12 mouse cellular contexts compared by ENCODE assay signal in the genomic region with DNA sequence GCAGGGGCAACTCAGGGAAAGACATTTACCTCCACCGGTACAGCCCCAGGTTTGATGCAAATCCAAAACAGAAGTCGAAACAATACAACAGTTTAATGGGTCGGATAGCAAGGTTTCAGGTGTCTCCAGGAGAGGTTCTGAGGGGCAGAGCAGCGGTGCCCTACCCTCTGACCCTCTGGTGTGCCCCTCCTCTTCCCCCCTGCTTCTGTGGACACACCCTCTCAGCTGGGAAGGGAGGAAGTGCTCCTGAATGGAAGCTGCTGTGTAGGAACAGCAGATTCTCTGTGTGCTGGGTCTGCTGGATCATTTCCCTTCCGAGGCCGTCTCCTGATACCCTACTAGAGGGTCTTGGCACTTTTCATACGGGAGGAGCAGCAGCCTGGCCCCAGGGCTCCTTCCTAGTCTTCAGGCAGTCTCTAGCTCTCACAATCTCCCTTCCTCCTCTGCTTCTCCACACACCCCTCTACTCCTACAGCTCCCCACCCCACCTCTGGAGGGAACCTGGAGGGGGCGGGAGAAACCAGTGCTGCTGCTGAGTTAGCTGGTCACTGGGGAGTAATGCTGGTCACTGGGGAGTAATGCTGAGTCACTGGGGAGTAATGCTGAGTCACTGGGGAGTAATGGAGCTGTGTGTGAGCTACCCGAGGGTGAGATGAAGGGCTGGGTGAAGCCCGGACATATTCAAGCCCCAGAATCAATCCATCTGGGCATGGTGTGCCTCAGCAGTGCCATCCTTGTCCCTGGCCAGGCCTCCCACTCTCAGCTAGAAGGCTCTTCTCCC. TPM values are rescaled to one million over a fixed set of nuclear protein-coding genes. Genes with fewer than 3 reads are reported as not detected.
A peak's percentile ranks its signal among the peaks of the same experiment; 100 is the strongest.
DNase-seq lines count a peak whose midpoint lies in the region; ATAC-seq and TF ChIP-seq lines count a peak whose summit lies in the region.
"Had no signal": no experiment of that assay in that cellular context is flagged by ENCODE, and none has a peak within 500 bp of the region (broad histone marks: within the 10 kb centered on the region; RNA-seq: fewer than 3 reads in every experiment).

No protein-coding gene starts in this region.

- peaks cover 11% of the 10 kb centered on the region for H3K79me2 ChIP-seq in MEL (ENCODE audit: control insufficient read depth, insufficient read depth, low read length, poor library complexity)

- no peaks in the 10 kb centered on the region for H3K9me3 ChIP-seq in hindbrain, embryonic 12.5 days (replicated peaks)
- H3K9me3 ChIP-seq in hindbrain, embryonic 11.5 days (ENCODE audit: control insufficient read depth, low read length): no peaks in the 10 kb centered on the region
- no peaks in the 10 kb centered on the region for H3K9me3 ChIP-seq in MEL (replicated peaks; ENCODE audit: insufficient read depth, low read length)
- H3K9me3 ChIP-seq: hindbrain, embryonic 13.5 days; limb, embryonic 13.5 days had no signal

- peaks cover 6% of the 10 kb centered on the region; the same call in 1 of the 2 replicates for H3K4me1 ChIP-seq in hindbrain, embryonic 12.5 days
- no peaks in the 10 kb centered on the region; the same call in 1 of the 2 replicates for H3K4me1 ChIP-seq in hindbrain, embryonic 11.5 days (replicated peaks; ENCODE audit: control insufficient read depth, insufficient read depth, low read length)
- H3K4me1 ChIP-seq in MEL (ENCODE audit: control insufficient read depth in 1 of 2, insufficient read depth in 2 of 2, low read length in 2 of 2): peaks cover 6 to 26% of the 10 kb centered on the region in 2 experiments; a peak in 3 of 4 replicates
- H3K4me1 ChIP-seq in embryonic fibroblast, embryonic 13.5 days (ENCODE audit: control insufficient read depth, insufficient read depth, low read length): peaks cover 9% of the 10 kb centered on the region

- no peaks in the 10 kb centered on the region for H3K27me3 ChIP-seq in hindbrain, embryonic 12.5 days
- no peaks in the 10 kb centered on the region for H3K27me3 ChIP-seq in hindbrain, embryonic 11.5 days (ENCODE audit: control insufficient read depth, insufficient read depth, low read length)
- no peaks in the 10 kb centered on the region for H3K27me3 ChIP-seq in MEL (ENCODE audit: control insufficient read depth in 1 of 2, insufficient read depth in 2 of 2, low read length in 2 of 2)
- H3K27me3 ChIP-seq: hindbrain, embryonic 13.5 days; limb, embryonic 13.5 days had no signal

- ATAC-seq in hindbrain, embryonic 12.5 days (ENCODE audit: low FRiP score): no peak
- ATAC-seq in hindbrain, embryonic 11.5 days (ENCODE audit: low FRiP score): no peak
- ATAC-seq: midbrain, embryonic 16.5 days had no signal

- TF ChIP-seq RAD21 in MEL (IDR thresholded peaks at IDR 0.05; ENCODE audit: low read depth, low read length): no peak

- H3K4me2 ChIP-seq in hindbrain, embryonic 12.5 days (replicated peaks): no peak overlapping the region
- no peak overlapping the region for H3K4me2 ChIP-seq in hindbrain, embryonic 11.5 days (replicated peaks; ENCODE audit: low read depth, low read length)
- H3K4me2 ChIP-seq: hindbrain, embryonic 13.5 days; limb, embryonic 13.5 days had no signal

- TF ChIP-seq EP300 in MEL (IDR thresholded peaks at IDR 0.05; ENCODE audit: low read depth in 1 of 2, low read length in 2 of 2): peak in 1 of 2 experiments; percentile 11; a peak in 1 of 4 replicates

- no peak overlapping the region for H3K4me3 ChIP-seq in hindbrain, embryonic 12.5 days
- no peak overlapping the region for H3K4me3 ChIP-seq in hindbrain, embryonic 11.5 days (ENCODE audit: low read depth, low read length)
- no peak overlapping the region for H3K4me3 ChIP-seq in MEL (ENCODE audit: control insufficient read depth in 1 of 2, insufficient read depth in 1 of 2, low read depth in 2 of 2, low read length in 2 of 2)
- H3K4me3 ChIP-seq in embryonic fibroblast, embryonic 13.5 days (ENCODE audit: insufficient read depth, low read length): no peak overlapping the region
- H3K4me3 ChIP-seq: hindbrain, embryonic 13.5 days; limb, embryonic 13.5 days had no signal

- no peak overlapping the region for H3K27ac ChIP-seq in hindbrain, embryonic 12.5 days
- H3K27ac ChIP-seq in hindbrain, embryonic 11.5 days (ENCODE audit: low read depth, low read length): no peak overlapping the region
- peak overlapping the region; percentile 20 for H3K27ac ChIP-seq in MEL (ENCODE audit: control insufficient read depth, low read depth, low read length)
- H3K27ac ChIP-seq in embryonic fibroblast, embryonic 13.5 days (ENCODE audit: insufficient read depth, low read length): peak overlapping the region; percentile 69; the same call in 1 of the 2 replicates
- H3K27ac ChIP-seq: hindbrain, embryonic 13.5 days; limb, embryonic 13.5 days had no signal

- 68% methylated on average over 10 of the region's 10 CpGs for WGBS in hindbrain, embryonic 12.5 days
- WGBS in hindbrain, embryonic 11.5 days: 72% methylated on average over 10 of the region's 10 CpGs

- no peak for DNase-seq in hindbrain, embryonic 11.5 days (ENCODE audit: low spot score)
- peak; percentile 69 for DNase-seq in MEL (ENCODE audit: low read depth, low spot score)
- peak; percentile 76 to 83 for DNase-seq in spleen, postnatal 10 days (ENCODE audit: low spot score in 2 of 2)
- DNase-seq in kidney, adult 11 months: no peak
- DNase-seq in layer of hippocampus, postnatal 36 days: no peak
- DNase-seq in cerebellum, postnatal 4 days (ENCODE audit: low spot score in 2 of 2): no peak
- DNase-seq: kidney, postnatal 14 days had no signal

- peaks cover 58% of the 10 kb centered on the region for H3K36me3 ChIP-seq in hindbrain, embryonic 12.5 days
- peaks cover 6% of the 10 kb centered on the region; the same call in 1 of the 2 replicates for H3K36me3 ChIP-seq in hindbrain, embryonic 11.5 days (ENCODE audit: control insufficient read depth, insufficient read depth, low read length)
- H3K36me3 ChIP-seq in MEL (ENCODE audit: control insufficient read depth in 1 of 2, insufficient read depth in 2 of 2, low read length in 2 of 2): peaks cover 0 to 18% of the 10 kb centered on the region in 2 experiments; a peak in 2 of 4 replicates

- H3K9ac ChIP-seq in hindbrain, embryonic 12.5 days: peak overlapping the region; percentile 14; the same call in 1 of the 2 replicates
- H3K9ac ChIP-seq in hindbrain, embryonic 11.5 days (ENCODE audit: low read depth, low read length): no peak overlapping the region
- peak overlapping the region; percentile 1; the same call in 1 of the 2 replicates for H3K9ac ChIP-seq in MEL (ENCODE audit: control insufficient read depth, low read depth, low read length, poor library complexity, severe bottlenecking)
- H3K9ac ChIP-seq: hindbrain, embryonic 13.5 days; limb, embryonic 13.5 days had no signal

- TF ChIP-seq CTCF in MEL (IDR thresholded peaks at IDR 0.05 in 2 of 3, conservative IDR thresholded peaks at IDR 0.05 in 1 of 3; ENCODE audit: control insufficient read depth in 1 of 3, insufficient read depth in 1 of 3, low read depth in 2 of 3, low read length in 3 of 3, poor library complexity in 1 of 3, severe bottlenecking in 1 of 3): no peak
- TF ChIP-seq CTCF in embryonic fibroblast, embryonic 13.5 days (IDR thresholded peaks at IDR 0.05; ENCODE audit: borderline replicate concordance, insufficient read depth, low read length): no peak

- no peak for TF ChIP-seq POLR2A in MEL (IDR thresholded peaks at IDR 0.05; ENCODE audit: control insufficient read depth in 1 of 2, insufficient read depth in 1 of 2, low read depth in 1 of 2, low read length in 2 of 2, poor library complexity in 1 of 2)
- no peak for TF ChIP-seq POLR2A in embryonic fibroblast, embryonic 13.5 days (IDR thresholded peaks at IDR 0.05; ENCODE audit: low read depth, low read length)

RNA-seq across cellular contexts. Expression of gene Mrpl38, which starts 3.7 kb away (rescaled TPM):
- 72.7 and 77.8 TPM in 2 replicates for polyA plus RNA-seq in hindbrain, embryonic 12.5 days (2016; fragmentation: Nextera tagmentation; extraction: Ambion mirVana)
- polyA plus RNA-seq in hindbrain, embryonic 11.5 days (2014; fragmentation: Nextera tagmentation; extraction: Ambion mirVana): 93.2 and 100 TPM in 2 replicates
- total RNA-seq in MEL (2012; rRNA removed): 105 and 113 TPM in 2 replicates
- 100 to 1,000 TPM in 1 of 2 experiments, not detected in 1; 157 TPM for polyA plus RNA-seq in MEL (2012; ENCODE audit: insufficient read depth in 1 of 2, insufficient read length in 2 of 2, low read depth in 1 of 2, low replicate concordance in 2 of 2, missing spikeins in 1 of 2)
- 31.6 and 32.5 TPM in 2 replicates for polyA plus RNA-seq in embryonic fibroblast, embryonic 13.5 days (2011; ENCODE audit: insufficient read length, low read depth, missing spikeins)
- 10 to 100 TPM; 55.1 to 58.2 TPM for total RNA-seq in layer of hippocampus, postnatal 36 days (2021)

RNA-seq across cellular contexts. Expression of gene Trim65, which starts 11.5 kb away (rescaled TPM):
- polyA plus RNA-seq in hindbrain, embryonic 12.5 days (2016; fragmentation: Nextera tagmentation; extraction: Ambion mirVana): 2.2 and 2.3 TPM in 2 replicates
- polyA plus RNA-seq in hindbrain, embryonic 11.5 days (2014; fragmentation: Nextera tagmentation; extraction: Ambion mirVana): 1.4 and 2.5 TPM in 2 replicates
- 8.2 and 8.8 TPM in 2 replicates for total RNA-seq in MEL (2012; rRNA removed)
- polyA plus RNA-seq in MEL (2012; ENCODE audit: insufficient read depth in 1 of 2, insufficient read length in 2 of 2, low read depth in 1 of 2, low replicate concordance in 2 of 2, missing spikeins in 1 of 2): 10 to 100 TPM in 1 of 2 experiments, not detected in 1; 10.7 TPM
- 2.8 and 2.9 TPM in 2 replicates for polyA plus RNA-seq in embryonic fibroblast, embryonic 13.5 days (2011; ENCODE audit: insufficient read length, low read depth, missing spikeins)
- 1 to 10 TPM; 7.1 to 8.0 TPM for total RNA-seq in layer of hippocampus, postnatal 36 days (2021)

RNA-seq across cellular contexts. Expression of gene Trim47, which starts 15.4 kb away (rescaled TPM):
- polyA plus RNA-seq in hindbrain, embryonic 12.5 days (2016; fragmentation: Nextera tagmentation; extraction: Ambion mirVana): 4.4 and 5.3 TPM in 2 replicates
- polyA plus RNA-seq in hindbrain, embryonic 11.5 days (2014; fragmentation: Nextera tagmentation; extraction: Ambion mirVana): 3.0 TPM in 2 replicates
- 3.6 and 6.7 TPM in 2 replicates for total RNA-seq in MEL (2012; rRNA removed)
- polyA plus RNA-seq in MEL (2012; ENCODE audit: insufficient read depth in 1 of 2, insufficient read length in 2 of 2, low read depth in 1 of 2, low replicate concordance in 2 of 2, missing spikeins in 1 of 2): 1 to 10 TPM in 1 of 2 experiments, not detected in 1; 5.6 TPM
- polyA plus RNA-seq in embryonic fibroblast, embryonic 13.5 days (2011; ENCODE audit: insufficient read length, low read depth, missing spikeins): 21.5 and 25.1 TPM in 2 replicates
- total RNA-seq in layer of hippocampus, postnatal 36 days (2021): 1 to 10 TPM; 4.4 to 4.6 TPM

RNA-seq across cellular contexts. Expression of gene Fbf1, which starts 25.6 kb away (rescaled TPM):
- 80.7 and 80.9 TPM in 2 replicates for polyA plus RNA-seq in hindbrain, embryonic 12.5 days (2016; fragmentation: Nextera tagmentation; extraction: Ambion mirVana)
- polyA plus RNA-seq in hindbrain, embryonic 11.5 days (2014; fragmentation: Nextera tagmentation; extraction: Ambion mirVana): 28.4 and 32.1 TPM in 2 replicates
- total RNA-seq in MEL (2012; rRNA removed): 29.0 and 32.5 TPM in 2 replicates
- 10 to 100 TPM in 1 of 2 experiments, not detected in 1; 29.2 TPM for polyA plus RNA-seq in MEL (2012; ENCODE audit: insufficient read depth in 1 of 2, insufficient read length in 2 of 2, low read depth in 1 of 2, low replicate concordance in 2 of 2, missing spikeins in 1 of 2)
- 34.5 and 42.3 TPM in 2 replicates for polyA plus RNA-seq in embryonic fibroblast, embryonic 13.5 days (2011; ENCODE audit: insufficient read length, low read depth, missing spikeins)
- total RNA-seq in layer of hippocampus, postnatal 36 days (2021): 10 to 100 TPM; 80.9 to 95.6 TPM

RNA-seq across cellular contexts. Expression of gene Wbp2, which starts 55.6 kb away (rescaled TPM):
- polyA plus RNA-seq in hindbrain, embryonic 12.5 days (2016; fragmentation: Nextera tagmentation; extraction: Ambion mirVana): 90.7 and 97.7 TPM in 2 replicates
- polyA plus RNA-seq in hindbrain, embryonic 11.5 days (2014; fragmentation: Nextera tagmentation; extraction: Ambion mirVana): 85.4 and 88.6 TPM in 2 replicates
- 16.5 and 19.4 TPM in 2 replicates for total RNA-seq in MEL (2012; rRNA removed)
- 10 to 100 TPM in 1 of 2 experiments, not detected in 1; 75.8 TPM for polyA plus RNA-seq in MEL (2012; ENCODE audit: insufficient read depth in 1 of 2, insufficient read length in 2 of 2, low read depth in 1 of 2, low replicate concordance in 2 of 2, missing spikeins in 1 of 2)
- 55.1 and 63.8 TPM in 2 replicates for polyA plus RNA-seq in embryonic fibroblast, embryonic 13.5 days (2011; ENCODE audit: insufficient read length, low read depth, missing spikeins)
- total RNA-seq in layer of hippocampus, postnatal 36 days (2021): 100 to 1,000 TPM; 402 to 404 TPM

Comparison
In these comparisons a context has a peak if more than half of its experiments do, and no peak if none do; other contexts are left out.
1. H3K27ac ChIP-seq: peak in MEL (single experiment) and embryonic fibroblast, embryonic 13.5 days (single experiment); none in hindbrain, embryonic 12.5 days (single experiment) and hindbrain, embryonic 11.5 days (single experiment).
2. DNase-seq: peak in MEL (single experiment) and spleen, postnatal 10 days (2 of 2); none in hindbrain, embryonic 11.5 days (single experiment), kidney, adult 11 months (single experiment), layer of hippocampus, postnatal 36 days (0 of 2) and cerebellum, postnatal 4 days (0 of 2).